Mouse (Mus musculus) liver, embryonic 16.5 days (tissue): ENCODE results near the gene Etfbkmt. TPM values are rescaled to one million over a fixed set of nuclear protein-coding genes. Genes with fewer than 3 reads are reported as not detected.

Experiments
- polyA plus RNA-seq: library from polyadenylated mRNA; unstranded; fragments of >200 nt; fragmentation: Nextera tagmentation; extraction: Ambion mirVana; gene quantifications from 2 replicates; pipeline ENCODE4 v1.2.1, GENCODE M21; 2015

Gene Etfbkmt
- polyA plus RNA-seq, 1 experiment from 2014 or later, result 15.7 TPM

Other genes starting within 250 kb of the Etfbkmt start
- gene Caprin2, start 243.6 kb upstream of the Etfbkmt start, polyA plus RNA-seq, result 3.9 and 4.1 TPM in 2 replicates
- gene Sinhcaf, start 193.4 kb upstream of the Etfbkmt start, polyA plus RNA-seq, result 11.8 and 12.7 TPM in 2 replicates
- gene Dennd5b, start 38.2 kb upstream of the Etfbkmt start, polyA plus RNA-seq, result 4.5 TPM in 2 replicates
- not detected in 2 replicates for gene Gm10203, start 9.7 kb upstream of the Etfbkmt start, polyA plus RNA-seq
- 7.3 and 8.3 TPM in 2 replicates for gene Amn1, start 48.9 kb downstream of the Etfbkmt start, polyA plus RNA-seq
- gene Resf1, start 169.6 kb downstream of the Etfbkmt start, polyA plus RNA-seq, result 28.0 and 32.0 TPM in 2 replicates